Mouse (Mus musculus) heart, adult 2 months (tissue): ENCODE data around the gene Prop1.

ENCODE experiments used
- CTCF ChIP-seq: fragments of 200-600 bp; IDR thresholded peaks from 2 replicates; pipeline ENCODE4 v1.8.1; 2022; ENCODE audit warnings: antibody characterized with exemption, mild to moderate bottlenecking, moderate library complexity
- POLR2A ChIP-seq: fragments of 200-500 bp; IDR thresholded peaks from 2 replicates; pipeline ENCODE4 v1.6.1; 2011; ENCODE audit warnings: mild to moderate bottlenecking, low read depth, low read length, control low read depth; ENCODE audit not compliant: insufficient read depth

DNA sequence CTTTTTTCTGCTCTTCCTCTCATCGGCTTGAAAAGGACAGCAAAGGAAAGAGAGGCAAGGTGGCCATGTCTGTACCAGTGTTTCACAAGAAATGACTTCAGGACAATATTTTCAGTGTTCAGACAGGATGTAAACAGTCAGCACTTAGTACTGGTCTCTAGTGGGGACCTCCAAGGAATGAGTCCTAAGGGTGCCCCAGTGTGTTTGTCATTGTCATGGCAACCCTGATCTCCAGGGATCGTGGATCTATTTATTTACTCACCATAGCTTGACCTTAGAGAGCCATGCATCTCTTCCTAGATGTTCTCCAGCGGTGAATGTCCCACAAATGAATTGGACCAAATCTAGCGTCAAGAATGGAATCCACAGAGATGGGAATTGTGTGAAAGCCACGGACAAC, 49.7 kb upstream of the Prop1 start, which contains the start of gene Olfr51:
- TF ChIP-seq POLR2A, result no peak
- TF ChIP-seq CTCF, result no peak
